Mouse (Mus musculus) limb, embryonic 14.5 days (tissue): ENCODE results near the gene Pola1. TPM values are rescaled to one million over a fixed set of nuclear protein-coding genes. Genes with fewer than 3 reads are reported as not detected.

Experiments
- ATAC-seq: fragments of 200-750 bp; cut with Nextera tagmentation; 2 replicates; pipeline ENCODE4 v1.8.0; 2017; ENCODE audit warnings: low read depth, moderate number of reproducible peaks, moderate TSS enrichment; ENCODE audit not compliant: low FRiP score
- DNase-seq: peaks from one replicate; pipeline ENCODE4 v3.0.0-alpha.2; 2015; ENCODE audit warnings: low spot score
- H3K27ac ChIP-seq: fragments of 300-500 bp; sonication (generic); replicated peaks from 2 replicates; pipeline ENCODE4 v1.5.1; 2014; ENCODE audit warnings: low read depth, mild to moderate bottlenecking, low read length, moderate library complexity, mixed read lengths
- H3K27me3 ChIP-seq: fragments of 300-500 bp; sonication (generic); 2 replicates; pipeline ENCODE4 v1.6.1; 2014; ENCODE audit warnings: low read length, mixed read lengths; ENCODE audit not compliant: control insufficient read depth, insufficient read depth
- H3K36me3 ChIP-seq: fragments of 300-500 bp; sonication (generic); 2 replicates; pipeline ENCODE4 v1.6.1; 2014; ENCODE audit warnings: mild to moderate bottlenecking, low read length, moderate library complexity, mixed read lengths; ENCODE audit not compliant: control insufficient read depth, insufficient read depth
- H3K4me1 ChIP-seq: fragments of 300-500 bp; sonication (generic); 2 replicates; pipeline ENCODE4 v1.6.1; 2014; ENCODE audit warnings: antibody characterized with exemption, low read length, mixed read lengths; ENCODE audit not compliant: control insufficient read depth, insufficient read depth
- H3K4me2 ChIP-seq: fragments of 300-500 bp; sonication (generic); replicated peaks from 2 replicates; pipeline ENCODE4 v1.6.1; 2014; ENCODE audit warnings: low read depth, mild to moderate bottlenecking, low read length, moderate library complexity; ENCODE audit not compliant: severe bottlenecking
- H3K4me3 ChIP-seq: fragments of 300-500 bp; sonication (generic); replicated peaks from 2 replicates; pipeline ENCODE4 v1.5.1; 2014; ENCODE audit warnings: low read length
- H3K9ac ChIP-seq: fragments of 300-500 bp; sonication (generic); 2 replicates; pipeline ENCODE4 v1.6.1; 2014; ENCODE audit warnings: mild to moderate bottlenecking, low read depth, low read length, moderate library complexity; ENCODE audit not compliant: severe bottlenecking
- H3K9me3 ChIP-seq: fragments of 300-500 bp; sonication (generic); 2 replicates; pipeline ENCODE4 v1.6.1; 2016; ENCODE audit warnings: low read length; ENCODE audit not compliant: control insufficient read depth
- POLR2A ChIP-seq: fragments of 200-500 bp; IDR thresholded peaks from 2 replicates; pipeline ENCODE4 v1.8.0; 2012; ENCODE audit warnings: inconsistent platforms, mild to moderate bottlenecking, moderate library complexity, borderline replicate concordance; ENCODE audit not compliant: insufficient read depth, insufficient read length; ENCODE audit errors: extremely low read depth
- WGBS: fragments of 180-500 bp; shearing (Covaris S2); extraction: QIAGEN DNeasy Blood & Tissue Kit; methylation state at CpG from one replicate; pipeline ENCODE4 v1.1.7; 2014; 5-methylcytosine and 5-hydroxymethylcytosine counted together
- polyA plus RNA-seq, 2 experiments: library from polyadenylated mRNA; depleted of rRNA in 1 of 2; stranded (reverse) in 1 of 2; unstranded in 1 of 2; fragments of >200 nt; fragmentation: Nextera tagmentation in 1 of 2; extraction: Ambion mirVana in 1 of 2; gene quantifications; 2 replicates each; pipeline versions ENCODE4 v1.2.1 to v1.2.3; 2012 to 2014

Pola1 gene
- polyA plus RNA-seq, 2 experiments, result 9.2 to 14.2 TPM

- no peaks in the 10 kb centered on the region for H3K36me3 ChIP-seq
- DNase-seq (no peak), ATAC-seq (no peak)
- H3K9me3 ChIP-seq, result no peaks in the 10 kb centered on the region
- peaks cover 17% of the 10 kb centered on the region for H3K27me3 ChIP-seq
- H3K4me2 ChIP-seq, result no peak overlapping the region
- WGBS, result 41% methylated on average over 3 of the region's 3 CpGs
- no peaks in the 10 kb centered on the region for H3K4me1 ChIP-seq
- H3K27ac ChIP-seq, result no peak overlapping the region
- no peak overlapping the region for H3K9ac ChIP-seq
- TF ChIP-seq POLR2A, result no peak
- H3K4me3 ChIP-seq, result no peak overlapping the region
These were observed 356.3 kb downstream of the Pola1 start for GRCm38 (mm10) chrX:93275689-93276088.

Other genes starting within 250 kb of the Pola1 start
- 3.3 and 3.4 TPM in 2 replicates for gene Pcyt1b, start 22.7 kb upstream of the Pola1 start, polyA plus RNA-seq (2012; rRNA removed)
- gene Pcyt1b, start 22.7 kb upstream of the Pola1 start, polyA plus RNA-seq (2014; fragmentation: Nextera tagmentation; extraction: Ambion mirVana), result 2.1 and 2.4 TPM in 2 replicates
- 31.0 and 33.6 TPM in 2 replicates for gene Pdk3, start 200.0 kb upstream of the Pola1 start, polyA plus RNA-seq (2012; rRNA removed)
- gene Pdk3, start 200.0 kb upstream of the Pola1 start, polyA plus RNA-seq (2014; fragmentation: Nextera tagmentation; extraction: Ambion mirVana), result 56.7 and 63.1 TPM in 2 replicates